Mouse (Mus musculus) CH12.LX (cell line): Measurements from ENCODE around the gene Prkce. TPM values are rescaled to one million over a fixed set of nuclear protein-coding genes. Genes with fewer than 3 reads are reported as not detected.

Experiments used
- DNase-seq: peaks from one replicate; pipeline ENCODE4 v3.0.0-alpha.2; 2013; ENCODE audit errors: extremely low read depth
- H3K27ac ChIP-seq: 2 replicates; pipeline ENCODE4 v1.5.1; 2012; ENCODE audit warnings: low read depth, mild to moderate bottlenecking, control low read depth, moderate library complexity; ENCODE audit not compliant: insufficient read depth
- H3K27me3 ChIP-seq: replicated peaks from 2 replicates; pipeline ENCODE3; 2012; ENCODE audit warnings: inconsistent platforms
- H3K36me3 ChIP-seq, 2 experiments: replicated peaks in 1 of 2; 2 replicates each; pipeline versions ENCODE3 to v1.6.1; 2012; ENCODE audit warnings: inconsistent platforms in 1 of 2, low read length in 1 of 2, mild to moderate bottlenecking in 1 of 2, mixed read lengths in 1 of 2, moderate library complexity in 1 of 2; ENCODE audit not compliant: control insufficient read depth in 1 of 2, insufficient read depth in 1 of 2
- H3K4me1 ChIP-seq, 2 experiments: 2 replicates each; pipeline ENCODE4 v1.6.1; 2012; ENCODE audit warnings: inconsistent platforms in 1 of 2, moderate library complexity in 1 of 2; ENCODE audit not compliant: insufficient read depth in 2 of 2, control insufficient read depth in 1 of 2
- H3K4me2 ChIP-seq: 2 replicates; pipeline ENCODE4 v1.6.1; 2012; ENCODE audit warnings: low read depth, mild to moderate bottlenecking, control low read depth; ENCODE audit not compliant: poor library complexity, insufficient read depth, severe bottlenecking
- H3K4me3 ChIP-seq, 3 experiments: fragments of 150-350 bp in 1 of 3; sonication (generic) in 1 of 3; replicated peaks in 1 of 3; 2 replicates each; pipeline versions ENCODE3 to v1.5.1; 2011 to 2012; ENCODE audit warnings: low read depth in 2 of 3, low read length in 2 of 3, mild to moderate bottlenecking in 2 of 3, moderate library complexity in 2 of 3, control low read depth in 1 of 3, improper control_type of control experiment in 1 of 3, inconsistent platforms in 1 of 3, mixed read lengths in 1 of 3; ENCODE audit not compliant: poor library complexity in 1 of 3
- H3K79me2 ChIP-seq: replicated peaks from 2 replicates; pipeline ENCODE4 v1.6.1; 2012; ENCODE audit warnings: mild to moderate bottlenecking, moderate library complexity; ENCODE audit not compliant: control insufficient read depth, poor library complexity, insufficient read depth, severe bottlenecking; ENCODE audit errors: extremely low read depth
- H3K9ac ChIP-seq: 2 replicates; pipeline ENCODE4 v1.6.1; 2012; ENCODE audit warnings: low read depth, mild to moderate bottlenecking, control low read depth, moderate library complexity; ENCODE audit not compliant: insufficient read depth
- H3K9me3 ChIP-seq: replicated peaks from 2 replicates; pipeline ENCODE3; 2012; ENCODE audit warnings: low read length, inconsistent platforms, mixed read lengths
- CHD2 ChIP-seq: IDR thresholded peaks from 2 replicates; pipeline ENCODE4 v1.6.1; 2011; ENCODE audit warnings: low read length, improper control_type of control experiment
- CTCF ChIP-seq, 2 experiments: IDR thresholded peaks in 1 of 2; conservative IDR thresholded peaks in 1 of 2; 2 replicates each; pipeline ENCODE4 v1.5.1; 2011 to 2012; ENCODE audit warnings: low read depth in 2 of 2, low read length in 2 of 2, improper control_type of control experiment in 1 of 2, inconsistent platforms in 1 of 2, mild to moderate bottlenecking in 1 of 2, moderate library complexity in 1 of 2
- ELF1 ChIP-seq: IDR thresholded peaks from 2 replicates; pipeline ENCODE4 v1.6.1; 2014; ENCODE audit warnings: low read depth, mild to moderate bottlenecking, inconsistent platforms, low read length, improper control_type of control experiment
- EP300 ChIP-seq: IDR thresholded peaks from 2 replicates; pipeline ENCODE4 v1.6.1; 2011; ENCODE audit warnings: low read length, improper control_type of control experiment
- ETS1 ChIP-seq: conservative IDR thresholded peaks from 2 replicates; pipeline ENCODE4 v1.6.1; 2012; ENCODE audit warnings: low read depth, mild to moderate bottlenecking, inconsistent platforms, low read length, improper control_type of control experiment, moderate library complexity
- GABPA ChIP-seq: IDR thresholded peaks from 2 replicates; pipeline ENCODE4 v1.6.1; 2012; ENCODE audit warnings: low read depth, low read length, improper control_type of control experiment, inconsistent platforms; ENCODE audit not compliant: insufficient replicate concordance
- HCFC1 ChIP-seq: IDR thresholded peaks from 2 replicates; pipeline ENCODE4 v1.6.1; 2012; ENCODE audit warnings: low read depth, mild to moderate bottlenecking, inconsistent platforms, low read length, improper control_type of control experiment
- IRF4 ChIP-seq: IDR thresholded peaks from 2 replicates; pipeline ENCODE4 v1.6.1; 2014; ENCODE audit warnings: low read depth, mild to moderate bottlenecking, inconsistent platforms, low read length, improper control_type of control experiment
- JUN ChIP-seq: IDR thresholded peaks from 2 replicates; pipeline ENCODE4 v1.6.1; 2011; ENCODE audit warnings: low read depth, mild to moderate bottlenecking, low read length, improper control_type of control experiment, moderate library complexity; ENCODE audit not compliant: insufficient read depth
- KAT2A ChIP-seq: IDR thresholded peaks from 2 replicates; pipeline ENCODE4 v1.6.1; 2012; ENCODE audit warnings: low read length, improper control_type of control experiment, inconsistent platforms; ENCODE audit not compliant: insufficient replicate concordance
- MAX ChIP-seq: IDR thresholded peaks from 2 replicates; pipeline ENCODE4 v1.6.1; 2011; ENCODE audit warnings: low read length, improper control_type of control experiment
- MAZ ChIP-seq: IDR thresholded peaks from 2 replicates; pipeline ENCODE4 v1.6.1; 2012; ENCODE audit warnings: low read depth, mild to moderate bottlenecking, inconsistent platforms, low read length, improper control_type of control experiment, moderate library complexity
- MEF2A ChIP-seq: IDR thresholded peaks from 2 replicates; pipeline ENCODE4 v1.6.1; 2014; ENCODE audit warnings: low read depth, mild to moderate bottlenecking, inconsistent platforms, low read length, improper control_type of control experiment, borderline replicate concordance
- NELFE ChIP-seq: IDR thresholded peaks from 2 replicates; pipeline ENCODE4 v1.6.1; 2011; ENCODE audit warnings: low read depth, low read length, improper control_type of control experiment
- NRF1 ChIP-seq: IDR thresholded peaks from 2 replicates; pipeline ENCODE4 v1.6.1; 2014; ENCODE audit warnings: low read depth, mild to moderate bottlenecking, inconsistent platforms, low read length, improper control_type of control experiment, moderate library complexity
- PAX5 ChIP-seq: IDR thresholded peaks from 2 replicates; pipeline ENCODE4 v1.6.1; 2012; ENCODE audit warnings: low read length, inconsistent platforms, mixed read lengths
- RAD21 ChIP-seq: IDR thresholded peaks from 2 replicates; pipeline ENCODE4 v1.6.1; 2011; ENCODE audit warnings: low read depth, mild to moderate bottlenecking, low read length, improper control_type of control experiment, moderate library complexity
- RCOR1 ChIP-seq: conservative IDR thresholded peaks from 2 replicates; pipeline ENCODE4 v1.6.1; 2012; ENCODE audit warnings: low read depth, mild to moderate bottlenecking, inconsistent platforms, low read length, improper control_type of control experiment
- SIN3A ChIP-seq: IDR thresholded peaks from 2 replicates; pipeline ENCODE4 v1.6.1; 2012; ENCODE audit warnings: low read length, improper control_type of control experiment, inconsistent platforms
- SMC3 ChIP-seq: IDR thresholded peaks from 2 replicates; pipeline ENCODE4 v1.6.1; 2011; ENCODE audit warnings: low read depth, low read length, improper control_type of control experiment
- TBP ChIP-seq: conservative IDR thresholded peaks from 2 replicates; pipeline ENCODE4 v1.6.1; 2011; ENCODE audit warnings: low read depth, low read length, improper control_type of control experiment
- UBTF ChIP-seq: IDR thresholded peaks from 2 replicates; pipeline ENCODE4 v1.6.1; 2012; ENCODE audit warnings: low read depth, mild to moderate bottlenecking, inconsistent platforms, low read length, improper control_type of control experiment, moderate library complexity
- USF2 ChIP-seq: conservative IDR thresholded peaks from 2 replicates; pipeline ENCODE4 v1.6.1; 2011; ENCODE audit warnings: low read depth, low read length, improper control_type of control experiment
- ZKSCAN1 ChIP-seq: IDR thresholded peaks from 2 replicates; pipeline ENCODE4 v1.6.1; 2012; ENCODE audit warnings: low read depth, inconsistent platforms, low read length, improper control_type of control experiment, borderline replicate concordance
- ZMIZ1 ChIP-seq: IDR thresholded peaks from 2 replicates; pipeline ENCODE4 v1.6.1; 2012; ENCODE audit warnings: low read depth, mild to moderate bottlenecking, inconsistent platforms, low read length, improper control_type of control experiment
- ZNF384 ChIP-seq: IDR thresholded peaks from 2 replicates; pipeline ENCODE4 v1.6.1; 2012; ENCODE audit warnings: low read depth, low read length, improper control_type of control experiment, inconsistent platforms
- dilution Hi-C: fragments of 300-500 bp; cut with MboI; formaldehyde crosslinking; loops from 2 replicates; pipeline ENCODE4 v1.14.3; 2020; ENCODE audit warnings: low sequenced_read_pairs; ENCODE audit not compliant: extremely low pct_unique_long_range_greater_than_20kb, extremely low pct_ligation_motif_present
- in situ Hi-C: fragments of 300-500 bp; cut with MboI; formaldehyde crosslinking; loops from 3 replicates; pipeline ENCODE4 v1.14.3; 2019; ENCODE audit warnings: low sequenced_read_pairs, low pct_ligation_motif_present, low pct_unique_long_range_greater_than_20kb, mixed read lengths
- polyA plus RNA-seq: library from polyadenylated mRNA; unstranded; fragments of >175 nt; gene quantifications from 2 replicates; pipeline ENCODE4 v1.2.1, GENCODE M21; 2012; ENCODE audit warnings: low read depth; ENCODE audit not compliant: insufficient read length
- total RNA-seq, 2 experiments: library from RNA; depleted of rRNA; stranded (reverse); fragments of 300-350 nt in 1 of 2; fragments of >200 nt in 1 of 2; gene quantifications; 2 replicates each; pipeline ENCODE4 v1.2.3; 2012 to 2014

Gene Prkce
- total and polyA plus RNA-seq, 3 experiments = 4.1 to 13.2 (median 11.4) TPM

DNA sequence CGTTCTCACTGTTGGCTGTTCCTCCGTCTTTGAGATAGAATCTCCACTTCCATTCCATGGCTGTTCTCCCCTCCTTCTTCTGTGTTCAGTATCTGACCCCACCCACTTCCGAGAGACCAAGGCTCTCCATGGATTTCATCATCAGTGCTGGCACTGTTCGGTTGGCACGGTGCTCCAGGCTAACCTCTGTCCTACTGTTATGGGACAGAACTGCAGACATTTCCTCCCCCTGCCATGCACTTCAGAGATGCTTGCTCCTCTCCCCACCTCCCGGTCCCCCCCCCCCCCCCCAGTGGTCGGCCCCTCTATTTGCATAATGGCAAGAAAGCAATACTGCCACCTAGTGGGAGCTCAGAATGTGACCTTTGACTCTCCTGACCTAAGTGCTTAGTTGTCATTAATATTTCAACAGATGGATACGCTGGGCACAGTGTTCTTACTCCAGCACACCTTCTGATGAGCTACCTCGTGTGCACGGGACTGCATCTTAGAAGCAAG is 125.7 kb downstream of the Prkce start:
- H3K79me2 ChIP-seq = no peaks in the 10 kb centered on the region; the same call in 1 of the 2 replicates
- dilution Hi-C loops = no loop called here
- H3K27ac ChIP-seq = 0 out of 2 replicates have a peak overlapping the region, but pooled peaks have one; percentile 2
- H3K4me1 ChIP-seq = peaks cover 9 to 59% of the 10 kb centered on the region in 2 experiments
- H3K4me3 ChIP-seq = peak overlapping the region in 1 of 3 experiments; percentile 14
- no peaks in the 10 kb centered on the region for H3K9me3 ChIP-seq
- DNase-seq = peak; percentile 85
- in situ Hi-C loops = loop anchor here (10.0 kb wide), 1 partner anchor 128 kb away; the partner anchor contains the start of gene Prkce
- H3K27me3 ChIP-seq = no peaks in the 10 kb centered on the region
- H3K9ac ChIP-seq = peak overlapping the region; percentile 17; the same call in 1 of the 2 replicates
- H3K4me2 ChIP-seq = peak overlapping the region; percentile 30; the same call in 1 of the 2 replicates
- peaks cover 0 to 24% of the 10 kb centered on the region in 2 experiments for H3K36me3 ChIP-seq
- TF ChIP-seq UBTF (no peak), PAX5 (no peak), TBP (no peak), HCFC1 (no peak), MAZ (peak; percentile 87; the same call in 1 of the 2 replicates), KAT2A (no peak), IRF4 (no peak), NRF1 (no peak), GABPA (no peak), SMC3 (peak; percentile 53), USF2 (no peak), JUN (no peak), NELFE (no peak), ZKSCAN1 (no peak), MAX (no peak), MEF2A (0 out of 2 replicates have a peak, but pooled peaks have one; percentile 13), SIN3A (no peak), CTCF (conservative IDR thresholded peaks at IDR 0.05 in 1 of 2, IDR thresholded peaks at IDR 0.05 in 1 of 2; ENCODE audit: low read depth in 2 of 2, low read length in 2 of 2) (peak; percentile 13 to 67; a peak in 2 of 4 replicates), CHD2 (no peak), ZNF384 (no peak), EP300 (peak; percentile 19; the same call in 1 of the 2 replicates), RAD21 (peak; percentile 39), ZMIZ1 (no peak), ETS1 (no peak), RCOR1 (no peak), ELF1 (no peak)
